Mouse (Mus musculus) small intestine, adult 2 months (tissue): ENCODE results near the gene Tmem82.

ENCODE experiments used
- CTCF ChIP-seq: fragments of 200-500 bp; IDR thresholded peaks from 2 replicates; pipeline ENCODE4 v1.5.1; 2012; ENCODE audit warnings: low read depth, mild to moderate bottlenecking, control low read depth, inconsistent platforms, low read length, moderate library complexity, mixed read lengths; ENCODE audit not compliant: insufficient replicate concordance, insufficient read length; ENCODE audit errors: extremely low read depth
- POLR2A ChIP-seq: fragments of 200-500 bp; IDR thresholded peaks from 2 replicates; pipeline ENCODE4 v1.6.1; 2012; ENCODE audit warnings: low read depth, mild to moderate bottlenecking, control low read depth, inconsistent platforms, low read length, moderate library complexity

DNA sequence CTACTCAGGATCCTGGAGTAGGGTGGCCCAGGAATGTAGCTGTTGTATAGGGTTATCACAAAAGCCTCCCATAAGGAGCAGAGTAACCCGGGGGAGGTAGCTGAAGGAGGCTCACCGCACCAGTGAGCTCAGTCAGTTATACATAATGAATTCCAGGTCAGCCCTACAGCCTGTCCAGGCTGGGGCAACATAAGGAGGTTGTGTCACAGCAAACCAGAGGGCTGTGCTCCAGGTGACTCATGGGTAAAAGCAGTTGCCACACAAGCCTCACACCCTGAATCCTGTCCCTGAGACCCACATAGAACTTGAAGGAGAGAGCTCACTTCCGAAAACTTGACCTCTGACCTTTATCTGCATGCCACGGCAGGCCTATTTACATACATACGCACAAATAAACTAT is 49.5 kb downstream of the Tmem82 start:
- TF ChIP-seq CTCF (no peak), POLR2A (no peak)
